Mouse (Mus musculus) neural tube, embryonic 13.5 days (tissue): ENCODE results near the gene Rnf19b. TPM values are rescaled to one million over a fixed set of nuclear protein-coding genes. Genes with fewer than 3 reads are reported as not detected.

Source experiments
- ATAC-seq: fragments of 200-750 bp; cut with Nextera tagmentation; 2 replicates; pipeline ENCODE4 v1.8.0; 2017; ENCODE audit warnings: low read depth, mild to moderate bottlenecking, moderate TSS enrichment, moderate library complexity
- H3K27ac ChIP-seq: fragments of 300-500 bp; sonication (generic); replicated peaks from 2 replicates; pipeline ENCODE4 v1.5.1; 2015; ENCODE audit warnings: moderate library complexity, mild to moderate bottlenecking, inconsistent platforms
- H3K27me3 ChIP-seq: fragments of 300-500 bp; sonication (generic); 2 replicates; pipeline ENCODE4 v1.6.1; 2015; ENCODE audit warnings: mild to moderate bottlenecking, inconsistent platforms
- H3K36me3 ChIP-seq: fragments of 300-500 bp; sonication (generic); 2 replicates; pipeline ENCODE4 v1.6.1; 2015; ENCODE audit warnings: mild to moderate bottlenecking, inconsistent platforms
- H3K4me1 ChIP-seq: fragments of 300-500 bp; sonication (generic); replicated peaks from 2 replicates; pipeline ENCODE4 v1.6.1; 2015; ENCODE audit warnings: inconsistent platforms
- H3K4me2 ChIP-seq: fragments of 300-500 bp; sonication (generic); 2 replicates; pipeline ENCODE4 v1.6.1; 2015; ENCODE audit warnings: inconsistent platforms, mild to moderate bottlenecking, moderate library complexity
- H3K4me3 ChIP-seq: fragments of 300-500 bp; sonication (generic); 2 replicates; pipeline ENCODE4 v1.5.1; 2015; ENCODE audit warnings: mild to moderate bottlenecking, inconsistent platforms
- H3K9ac ChIP-seq: fragments of 300-500 bp; sonication (generic); 2 replicates; pipeline ENCODE4 v1.6.1; 2015; ENCODE audit warnings: moderate library complexity, mild to moderate bottlenecking, inconsistent platforms
- H3K9me3 ChIP-seq: fragments of 300-500 bp; sonication (generic); 2 replicates; pipeline ENCODE4 v1.6.1; 2016; ENCODE audit warnings: inconsistent platforms
- WGBS: fragments of 180-500 bp; shearing (Covaris S2); methylation state at CpG from one replicate; pipeline ENCODE4 v1.1.7; 2015; 5-methylcytosine and 5-hydroxymethylcytosine counted together
- polyA plus RNA-seq: library from polyadenylated mRNA; unstranded; fragments of >200 nt; fragmentation: Nextera tagmentation; extraction: Ambion mirVana; gene quantifications from 2 replicates; pipeline ENCODE4 v1.2.1, GENCODE M21; 2015

The Rnf19b gene
- polyA plus RNA-seq, 1 experiment from 2014 or later = 22.4 TPM

GRCm38 (mm10) chr4:129047721-129048421, 10.2 kb upstream of the Rnf19b start:
- no peaks in the 10 kb centered on the region for H3K36me3 ChIP-seq
- peaks cover 25% of the 10 kb centered on the region for H3K4me1 ChIP-seq
- H3K9ac ChIP-seq = peak overlapping the region; percentile 73
- no peaks in the 10 kb centered on the region for H3K9me3 ChIP-seq
- WGBS = 17% methylated on average over 15 of the region's 15 CpGs
- H3K4me3 ChIP-seq = peak overlapping the region; percentile 44
- H3K27ac ChIP-seq = peak overlapping the region; percentile 97
- no peak for ATAC-seq
- H3K4me2 ChIP-seq = peak overlapping the region; percentile 71
- H3K27me3 ChIP-seq = peaks cover 41% of the 10 kb centered on the region

GRCm38 (mm10) chr4:129048501-129049305, 9.4 kb upstream of the Rnf19b start:
- peaks cover 45% of the 10 kb centered on the region for H3K27me3 ChIP-seq
- WGBS = 1% methylated on average over 52 of the region's 52 CpGs
- H3K4me1 ChIP-seq = peaks cover 25% of the 10 kb centered on the region
- H3K27ac ChIP-seq = peak overlapping the region; percentile 97
- ATAC-seq = peak; percentile 94
- no peaks in the 10 kb centered on the region for H3K9me3 ChIP-seq
- H3K9ac ChIP-seq = peak overlapping the region; percentile 73
- peak overlapping the region; percentile 44 for H3K4me3 ChIP-seq
- peak overlapping the region; percentile 71 for H3K4me2 ChIP-seq
- no peaks in the 10 kb centered on the region for H3K36me3 ChIP-seq

- H3K9ac ChIP-seq = peak overlapping the region; percentile 73
- peak overlapping the region; percentile 71 for H3K4me2 ChIP-seq
- peak; percentile 64 for ATAC-seq
- WGBS = 4% methylated on average over 23 of the region's 23 CpGs
- peak overlapping the region; percentile 44 for H3K4me3 ChIP-seq
- H3K4me1 ChIP-seq = peaks cover 25% of the 10 kb centered on the region
- H3K27ac ChIP-seq = peak overlapping the region; percentile 97
- H3K36me3 ChIP-seq = no peaks in the 10 kb centered on the region
- H3K27me3 ChIP-seq = peaks cover 48% of the 10 kb centered on the region
- H3K9me3 ChIP-seq = no peaks in the 10 kb centered on the region
Observed at GRCm38 (mm10) chr4:129049306-129050011, 8.6 kb upstream of the Rnf19b start.

- no peaks in the 10 kb centered on the region for H3K36me3 ChIP-seq
- ATAC-seq = no peak
- no peaks in the 10 kb centered on the region for H3K9me3 ChIP-seq
- no peak overlapping the region for H3K4me3 ChIP-seq
- H3K27me3 ChIP-seq = peaks cover 48% of the 10 kb centered on the region
- peak overlapping the region; percentile 73; the same call in 1 of the 2 replicates for H3K9ac ChIP-seq
- peak overlapping the region; percentile 97 for H3K27ac ChIP-seq
- 73% methylated on average over 4 of the region's 4 CpGs for WGBS
- H3K4me2 ChIP-seq = peak overlapping the region; percentile 71; the same call in 1 of the 2 replicates
- H3K4me1 ChIP-seq = peaks cover 25% of the 10 kb centered on the region
Observed at GRCm38 (mm10) chr4:129050365-129050764, 7.7 kb upstream of the Rnf19b start.

- Histone ChIP-seq H3K4me3 (no peak overlapping the region), H3K4me1 (peaks cover 25% of the 10 kb centered on the region), H3K27me3 (peaks cover 42% of the 10 kb centered on the region), H3K9ac (no peak overlapping the region), H3K9me3 (no peaks in the 10 kb centered on the region), H3K36me3 (no peaks in the 10 kb centered on the region), H3K4me2 (no peak overlapping the region), H3K27ac (peak overlapping the region; percentile 97; the same call in 1 of the 2 replicates)
- WGBS = 76% methylated on average over 6 of the region's 6 CpGs
- no peak for ATAC-seq
Observed at GRCm38 (mm10) chr4:129050901-129051417, 7.1 kb upstream of the Rnf19b start.

GRCm38 (mm10) chr4:129051461-129052183, 6.4 kb upstream of the Rnf19b start:
- ATAC-seq = no peak
- Histone ChIP-seq H3K4me1 (peaks cover 25% of the 10 kb centered on the region), H3K9me3 (no peaks in the 10 kb centered on the region), H3K4me3 (no peak overlapping the region), H3K4me2 (no peak overlapping the region), H3K27me3 (peaks cover 35% of the 10 kb centered on the region), H3K36me3 (no peaks in the 10 kb centered on the region), H3K9ac (no peak overlapping the region), H3K27ac (no peak overlapping the region)
- 33% methylated on average over 11 of the region's 11 CpGs for WGBS

GRCm38 (mm10) chr4:129054757-129055156, 3.3 kb upstream of the Rnf19b start:
- H3K36me3 ChIP-seq = no peaks in the 10 kb centered on the region
- H3K4me3 ChIP-seq = no peak overlapping the region
- ATAC-seq = no peak
- no peaks in the 10 kb centered on the region for H3K9me3 ChIP-seq
- H3K4me2 ChIP-seq = no peak overlapping the region
- H3K4me1 ChIP-seq = peaks cover 22% of the 10 kb centered on the region
- no peak overlapping the region for H3K27ac ChIP-seq
- WGBS = 93% methylated on average over 12 of the region's 12 CpGs
- H3K9ac ChIP-seq = no peak overlapping the region
- peaks cover 25% of the 10 kb centered on the region for H3K27me3 ChIP-seq

GRCm38 (mm10) chr4:129055562-129055961, 2.5 kb upstream of the Rnf19b start:
- Histone ChIP-seq H3K4me2 (no peak overlapping the region), H3K9me3 (no peaks in the 10 kb centered on the region), H3K4me3 (no peak overlapping the region), H3K27me3 (peaks cover 19% of the 10 kb centered on the region), H3K4me1 (peaks cover 23% of the 10 kb centered on the region), H3K9ac (no peak overlapping the region), H3K36me3 (no peaks in the 10 kb centered on the region), H3K27ac (no peak overlapping the region)
- ATAC-seq = no peak
- WGBS = 89% methylated on average over 5 of the region's 5 CpGs

GRCm38 (mm10) chr4:129057533-129058206, 401 bp upstream of the Rnf19b start:
- Histone ChIP-seq H3K9ac (peak overlapping the region; percentile 97), H3K4me2 (peak overlapping the region; percentile 95), H3K4me1 (peaks cover 36% of the 10 kb centered on the region), H3K9me3 (no peaks in the 10 kb centered on the region), H3K4me3 (peak overlapping the region; percentile 87), H3K36me3 (no peaks in the 10 kb centered on the region), H3K27ac (peak overlapping the region; percentile 95), H3K27me3 (0 out of 2 replicates have a peak, but pooled peaks cover 7% of the 10 kb centered on the region)
- 3% methylated on average over 44 of the region's 44 CpGs for WGBS
- ATAC-seq = peak; percentile 97

- Histone ChIP-seq H3K4me2 (peak overlapping the region; percentile 95), H3K27ac (peak overlapping the region; percentile 95; the same call in 1 of the 2 replicates), H3K27me3 (no peaks in the 10 kb centered on the region), H3K4me3 (peak overlapping the region; percentile 87), H3K9ac (peak overlapping the region; percentile 97), H3K4me1 (peaks cover 37% of the 10 kb centered on the region), H3K36me3 (no peaks in the 10 kb centered on the region), H3K9me3 (no peaks in the 10 kb centered on the region)
- WGBS = 3% methylated on average over 13 of the region's 13 CpGs
- ATAC-seq = no peak
Observed at GRCm38 (mm10) chr4:129059125-129059551, 1.1 kb downstream of the Rnf19b start.

GRCm38 (mm10) chr4:129059922-129060321, 1.9 kb downstream of the Rnf19b start:
- H3K4me2 ChIP-seq = peak overlapping the region; percentile 95
- peak overlapping the region; percentile 97 for H3K9ac ChIP-seq
- H3K9me3 ChIP-seq = no peaks in the 10 kb centered on the region
- peak overlapping the region; percentile 87 for H3K4me3 ChIP-seq
- 60% methylated on average over 4 of the region's 4 CpGs for WGBS
- H3K27ac ChIP-seq = no peak overlapping the region
- no peaks in the 10 kb centered on the region for H3K27me3 ChIP-seq
- H3K4me1 ChIP-seq = peaks cover 37% of the 10 kb centered on the region
- H3K36me3 ChIP-seq = no peaks in the 10 kb centered on the region
- no peak for ATAC-seq
